Mouse (Mus musculus): ENCODE results near the gene Vps45. TPM values are rescaled to one million over a fixed set of nuclear protein-coding genes. Genes with fewer than 3 reads are reported as not detected.

Vps45 gene
- total RNA-seq (2021) = 10 to 100 TPM; 19.6 to 19.8 TPM
- long read RNA-seq, experiment 1, partial matches to known transcripts = 1 of 4 reads
- long read RNA-seq, experiment 1, other reads (novel, unspliced or antisense) = 0 of 4 reads
- long read RNA-seq, experiment 2, partial matches to known transcripts = 0 of 6 reads
- long read RNA-seq, experiment 2, other reads (novel, unspliced or antisense) = 0 of 6 reads

DNA sequence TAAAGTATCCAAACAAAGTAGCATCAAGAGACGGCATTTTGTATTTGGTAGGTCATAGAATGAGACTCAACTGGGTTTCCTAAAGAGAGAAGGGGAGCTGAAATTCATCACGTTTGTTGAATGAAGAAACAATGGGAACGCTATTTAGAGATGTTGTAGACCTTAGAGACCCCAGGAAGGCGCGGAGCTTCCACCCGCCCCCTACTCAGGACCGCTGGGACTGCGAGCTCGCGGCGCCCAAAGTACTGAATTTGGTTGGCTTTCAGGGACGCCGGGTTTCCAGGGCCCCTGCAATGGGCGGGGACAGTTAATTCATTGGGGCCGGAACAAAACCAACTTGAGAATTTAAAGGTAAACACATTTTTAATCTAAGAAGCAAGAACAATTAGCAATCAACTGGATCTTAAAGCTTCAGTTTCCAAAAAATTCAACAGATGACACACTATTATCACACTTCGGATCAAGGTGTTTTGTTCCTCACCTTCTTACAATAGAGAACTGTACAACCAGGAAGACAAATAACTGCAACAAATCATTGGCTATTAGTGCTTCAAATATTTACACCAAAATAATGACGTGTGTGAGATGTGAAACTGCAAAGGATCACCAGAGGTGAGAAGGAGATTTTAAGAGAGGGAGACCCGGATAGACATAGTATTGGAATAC is at the start of gene Vps45:
TSS of gene Vps45 (minus strand) at position 236 of the 666 bp plus-strand sequence.
- peak; percentile 59 for DNase-seq (ENCODE audit: low spot score)

DNA sequence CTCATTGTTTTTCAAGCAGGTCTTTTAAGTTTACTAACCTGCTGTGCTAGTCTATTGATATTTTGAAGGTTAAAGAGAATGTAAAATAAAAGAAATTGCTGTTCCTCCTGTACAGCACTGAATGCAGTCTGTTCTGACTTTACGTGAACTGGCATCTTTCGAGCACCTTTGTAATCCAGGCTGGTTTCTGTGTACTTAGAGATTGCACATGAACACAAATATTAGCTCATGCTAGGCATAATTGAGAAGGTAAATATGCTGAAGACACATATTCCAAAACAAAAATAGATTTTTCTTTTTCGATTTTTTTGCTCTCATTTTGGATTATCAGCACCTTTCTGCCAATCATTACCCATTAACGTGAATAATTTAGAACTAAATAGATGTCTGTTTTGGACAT is 47.9 kb upstream of the Vps45 start:
- DNase-seq (ENCODE audit: low spot score) = no peak

DNA sequence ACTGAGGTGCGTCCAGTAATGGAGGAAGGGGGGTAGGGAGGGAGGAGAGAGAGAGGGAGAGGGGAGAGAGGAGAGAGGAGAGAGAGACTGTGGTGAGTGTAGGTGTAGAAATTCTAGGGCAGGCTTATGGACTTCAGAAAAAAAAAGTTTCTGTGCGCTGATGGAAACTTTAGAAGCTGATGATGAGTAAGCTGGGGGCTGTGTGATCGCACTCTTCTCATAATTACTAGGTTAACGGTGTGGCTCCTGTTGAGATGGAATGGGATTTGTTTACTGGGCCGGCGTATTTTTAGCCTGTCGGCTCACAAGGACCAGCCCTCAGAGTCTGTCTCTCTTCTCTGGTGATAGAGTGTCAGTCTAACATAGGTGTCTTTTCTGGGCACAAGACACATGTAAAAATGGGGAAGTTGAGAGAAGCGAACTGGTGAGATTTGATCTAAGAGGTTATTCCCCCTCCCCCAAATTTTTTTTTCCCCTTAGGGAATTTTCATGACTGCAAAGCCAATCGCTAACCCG is 47.0 kb upstream of the Vps45 start:
- peak; percentile 67 for DNase-seq (ENCODE audit: low spot score)

DNA sequence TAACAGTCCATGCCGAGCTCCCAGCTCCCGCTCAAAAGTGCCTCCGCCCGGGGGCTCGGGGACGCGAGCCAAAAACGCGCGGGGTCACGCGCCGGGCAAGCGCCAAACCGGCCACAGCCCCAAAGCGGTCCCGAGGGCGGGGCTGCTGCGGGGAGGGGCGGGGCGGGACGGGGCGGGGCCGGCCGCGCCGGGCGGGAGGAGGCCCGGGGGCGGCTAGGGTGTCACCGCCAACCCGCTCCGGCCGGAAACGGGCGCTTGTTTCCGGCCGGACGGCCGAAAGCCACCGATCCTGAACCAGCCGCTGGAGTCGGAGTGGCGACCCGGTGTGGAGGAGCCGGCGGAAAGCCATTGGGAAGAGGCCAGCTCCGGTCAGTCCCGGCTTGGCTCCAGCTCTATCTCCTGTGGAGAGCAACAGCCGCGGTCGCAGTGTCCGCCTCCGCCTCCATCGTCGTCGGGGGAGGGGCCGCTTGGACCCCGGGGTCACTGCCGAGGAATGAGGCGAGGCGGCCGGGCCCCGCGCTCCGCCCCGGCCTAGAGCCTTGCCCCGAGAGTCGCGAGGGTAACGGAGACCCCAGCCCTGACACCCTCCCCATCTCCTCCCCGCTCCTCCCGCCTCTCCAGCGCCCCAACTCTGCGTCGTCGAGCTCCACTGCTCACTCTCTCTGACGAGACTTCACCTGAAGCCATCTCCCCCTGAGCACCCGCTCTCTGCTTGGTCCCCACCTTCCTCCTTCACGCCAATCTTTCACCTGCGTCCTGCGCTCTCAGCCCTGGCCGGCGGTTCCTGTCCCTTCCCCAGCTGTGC is 46.2 kb upstream of the Vps45 start, which contains the start of gene Otud7b:
TSS of gene Otud7b (plus strand) at position 267 of the 805 bp plus-strand sequence.
- peak; percentile 88 for DNase-seq (ENCODE audit: low spot score)

DNA sequence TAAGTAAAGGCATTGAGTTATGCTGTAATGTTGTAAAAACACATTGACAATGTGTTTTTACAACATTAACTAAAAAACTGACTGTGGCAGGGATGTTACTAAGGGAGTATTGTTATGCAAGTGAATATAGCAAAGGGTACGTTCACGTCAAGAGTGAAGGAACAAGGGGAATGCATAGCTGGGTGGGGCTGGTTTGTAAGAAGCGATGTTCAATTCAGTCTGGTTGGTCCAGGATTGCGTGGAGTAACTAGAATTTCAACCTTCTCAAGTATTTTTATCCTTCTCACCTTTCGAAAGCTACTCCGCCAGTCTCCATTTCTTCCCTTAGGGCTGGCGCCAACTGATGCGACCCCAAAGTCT is 45.6 kb upstream of the Vps45 start:
- no peak for DNase-seq (ENCODE audit: low spot score)

DNA sequence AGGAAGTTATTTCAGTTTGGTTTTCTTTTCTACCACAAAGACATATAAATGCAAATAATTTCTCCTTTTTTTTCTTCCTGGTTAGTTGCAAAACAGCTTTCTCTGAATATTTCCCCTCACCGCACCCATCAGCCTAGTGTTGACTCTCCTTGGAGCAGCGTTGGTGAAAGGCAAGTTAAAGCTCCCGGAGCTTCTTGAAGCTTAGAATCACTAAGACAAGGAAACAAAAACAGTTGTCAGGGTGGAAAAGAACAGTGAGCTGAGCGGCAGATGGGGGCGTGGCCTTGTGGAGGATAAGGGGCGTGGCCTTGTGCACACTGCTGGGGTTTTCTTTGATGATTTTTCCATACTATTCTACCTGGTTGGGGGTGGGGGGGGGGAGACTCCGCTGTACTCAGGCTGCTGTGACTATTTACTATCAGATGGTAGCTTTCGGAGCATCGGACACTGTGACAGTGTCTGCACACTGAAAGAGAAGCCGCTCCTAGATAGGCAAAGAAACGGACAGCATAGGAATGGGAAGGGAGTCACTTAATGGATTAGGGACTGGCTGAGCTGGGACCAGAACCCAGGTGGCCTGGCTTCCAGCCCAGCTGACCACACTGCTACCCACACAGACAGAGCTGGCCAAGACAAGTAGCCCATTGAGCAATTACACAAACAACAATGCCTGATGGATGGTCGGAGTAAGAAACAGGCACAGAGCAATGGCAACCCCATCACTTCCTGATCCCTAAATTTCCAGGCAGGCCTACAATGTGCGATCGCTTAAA is 44.0 kb upstream of the Vps45 start:
- DNase-seq (ENCODE audit: low spot score) = peak; percentile 22

DNA sequence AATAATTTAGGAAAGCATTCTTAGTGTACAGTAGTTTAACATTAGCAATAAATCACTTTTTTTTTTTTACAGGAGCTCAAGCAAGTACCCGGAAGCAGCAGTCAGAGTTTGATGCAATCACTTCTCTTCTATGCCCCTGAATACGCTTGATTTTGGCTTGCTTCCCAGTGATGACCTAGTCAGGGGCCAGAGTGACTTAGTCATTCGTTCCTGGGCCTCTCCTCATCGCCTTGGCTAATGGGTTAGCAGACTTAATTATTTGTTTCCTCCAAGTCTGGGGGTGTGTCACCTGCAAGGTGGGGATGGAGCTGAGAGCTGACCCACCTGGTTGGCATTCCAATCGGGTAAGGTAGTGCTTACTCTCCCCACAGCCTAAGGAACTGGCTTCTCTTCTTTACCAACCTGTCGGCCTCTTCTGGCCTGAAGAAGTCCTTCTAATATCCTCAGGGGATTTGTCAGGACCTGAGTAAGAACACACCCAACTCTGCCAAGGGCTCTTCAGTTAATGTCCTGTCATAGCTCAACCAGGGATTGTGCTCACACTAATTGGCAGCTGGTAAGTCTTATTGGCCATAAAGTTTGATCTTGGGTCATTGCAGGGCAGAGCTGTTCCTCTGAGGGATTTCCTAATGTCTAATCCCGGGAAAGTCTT is 40.5 kb upstream of the Vps45 start:
- peak; percentile 72 for DNase-seq (ENCODE audit: low spot score)

DNA sequence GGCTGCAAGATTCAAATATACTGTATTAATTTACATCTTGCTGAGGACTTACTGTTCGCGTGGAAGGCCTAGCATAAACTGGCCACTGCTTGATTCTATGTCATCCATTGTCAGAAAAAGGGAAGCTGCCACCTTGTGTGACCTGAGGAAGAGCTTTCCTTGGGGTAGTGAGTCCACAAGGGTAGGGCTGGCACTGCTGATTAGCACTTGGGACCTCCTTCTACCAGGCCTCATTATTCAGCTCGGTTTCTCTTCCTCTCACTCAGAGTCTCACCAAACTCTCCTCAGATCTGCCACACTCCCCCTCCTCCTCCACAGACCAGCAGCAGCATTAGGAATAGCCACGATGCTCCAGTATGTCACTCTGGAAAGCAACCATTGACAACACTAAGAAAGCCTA is 39.9 kb upstream of the Vps45 start:
- no peak for DNase-seq (ENCODE audit: low spot score)

DNA sequence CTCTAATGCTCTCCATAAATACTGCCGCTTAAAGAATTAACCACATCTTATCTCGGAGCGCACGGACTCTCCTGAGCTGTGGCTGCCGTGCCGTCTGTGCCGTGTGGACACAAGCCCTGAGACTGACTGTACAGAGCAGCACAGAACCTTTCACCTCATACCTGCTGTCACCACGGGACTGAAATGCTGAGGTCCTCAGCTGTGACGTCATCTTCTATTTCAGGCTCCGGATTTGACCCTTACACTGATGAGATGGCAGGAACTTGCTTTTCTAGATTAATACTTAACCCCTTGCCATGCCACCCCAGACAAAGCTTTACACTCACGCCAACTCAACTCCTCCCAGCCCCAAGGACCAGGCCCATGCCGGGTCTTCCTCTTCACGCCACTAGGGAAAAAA is 35.9 kb upstream of the Vps45 start:
- DNase-seq (ENCODE audit: low spot score) = no peak

DNA sequence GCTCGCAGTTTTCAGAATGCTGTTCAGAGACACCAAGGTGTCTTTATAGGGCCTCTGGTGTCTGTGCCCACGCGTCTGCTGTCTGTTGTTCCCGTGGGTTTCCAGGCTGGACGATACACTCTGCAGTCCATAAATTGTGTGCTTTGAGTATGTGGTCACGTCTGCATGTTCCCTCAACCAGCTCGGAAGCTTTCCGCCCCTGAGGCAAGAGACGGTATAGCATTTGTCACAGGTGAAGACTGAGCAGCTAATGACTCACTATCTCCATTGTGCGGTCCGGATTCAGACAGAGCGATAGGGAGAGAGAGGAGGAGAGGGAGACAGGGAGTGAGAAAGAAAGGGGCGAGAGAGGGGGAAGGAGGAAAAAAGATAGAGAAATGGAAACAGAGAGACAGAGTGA is 35.2 kb upstream of the Vps45 start:
- no peak for DNase-seq (ENCODE audit: low spot score)

DNA sequence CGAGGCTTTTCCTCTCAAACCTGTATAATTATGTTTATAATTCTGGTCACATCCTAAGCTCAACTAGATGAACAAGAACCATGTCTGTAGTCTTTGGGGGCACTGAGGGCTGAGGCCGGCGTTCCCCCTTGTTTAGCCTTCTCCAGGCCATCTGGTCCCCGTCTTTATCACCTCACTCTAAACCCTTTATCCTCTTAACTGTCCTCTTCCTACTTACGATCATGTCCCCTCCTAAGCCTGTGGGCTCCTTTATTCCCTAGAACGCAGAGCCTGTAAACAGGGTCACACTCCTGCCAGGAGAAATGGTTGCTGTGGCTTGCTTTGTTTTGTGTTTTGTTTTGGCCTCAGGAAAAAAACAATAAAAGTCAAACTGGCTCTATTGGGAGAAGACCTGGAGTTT is 33.7 kb upstream of the Vps45 start:
- DNase-seq (ENCODE audit: low spot score) = no peak

DNA sequence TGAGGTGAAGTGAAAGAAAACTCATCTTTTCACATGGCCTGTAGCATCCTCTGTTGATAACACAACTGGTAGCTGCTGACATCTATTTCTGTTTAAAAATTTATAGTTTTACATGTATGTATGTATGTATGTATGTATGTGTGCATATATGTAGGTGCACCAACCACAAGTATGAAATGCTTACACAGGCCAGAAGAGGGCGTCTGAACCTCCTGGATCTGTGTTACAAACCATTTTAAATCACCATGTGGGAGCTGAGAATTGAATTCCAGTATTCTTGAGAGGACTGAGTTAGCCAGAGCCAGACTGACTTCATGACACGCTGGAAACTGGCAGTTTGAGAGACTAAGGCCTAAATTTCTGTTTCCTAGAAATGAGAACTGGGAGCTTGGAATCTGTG is 32.9 kb upstream of the Vps45 start:
- DNase-seq (ENCODE audit: low spot score) = no peak

DNA sequence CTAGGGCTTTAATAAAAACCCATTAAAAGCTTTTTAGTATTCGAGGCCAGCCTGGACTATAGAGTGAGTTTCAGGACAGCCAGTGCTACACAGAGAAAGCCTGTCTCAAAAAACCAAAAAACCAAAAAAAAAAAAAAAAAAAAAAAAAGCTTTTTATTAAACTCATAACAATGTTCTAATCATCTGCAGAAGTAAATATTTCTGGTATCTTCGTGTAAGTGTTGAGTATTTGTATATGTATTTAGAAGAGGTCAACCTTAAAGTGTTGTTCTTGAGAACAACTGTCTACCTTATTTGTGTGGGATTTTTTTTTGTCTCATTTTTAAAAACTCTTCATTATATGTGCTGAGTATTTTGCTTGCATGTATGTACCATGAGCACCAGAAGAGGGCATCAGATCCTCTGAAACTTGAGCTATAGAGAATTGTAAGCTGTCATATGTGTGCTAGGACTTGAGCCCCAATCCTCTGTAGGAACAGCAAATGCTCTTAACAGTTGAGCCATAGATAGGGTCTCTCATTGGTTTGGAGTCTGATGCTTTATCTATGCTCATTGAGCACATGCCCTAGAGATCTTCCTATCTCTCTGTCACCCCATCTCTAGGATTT is 31.7 kb upstream of the Vps45 start:
- DNase-seq (ENCODE audit: low spot score) = no peak

DNA sequence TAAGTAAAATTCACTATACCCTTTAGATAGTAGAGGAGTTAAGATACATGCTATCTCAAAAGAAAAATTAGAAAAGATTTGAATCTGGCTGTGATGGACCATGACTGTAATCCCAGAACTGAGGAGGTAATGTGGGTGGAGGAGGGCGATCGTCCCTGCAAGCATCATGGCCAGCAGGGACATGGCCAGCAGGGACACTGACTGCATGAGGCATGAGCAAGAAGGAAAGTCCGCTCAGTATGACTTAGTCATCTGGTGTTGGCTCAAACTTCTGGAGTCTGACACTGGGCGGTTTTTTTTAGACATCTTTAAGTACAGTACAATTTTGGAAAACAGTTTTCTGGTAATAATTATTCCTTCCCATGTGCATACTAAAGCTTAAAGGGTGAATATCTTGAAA is 29.5 kb upstream of the Vps45 start:
- DNase-seq (ENCODE audit: low spot score) = no peak

DNA sequence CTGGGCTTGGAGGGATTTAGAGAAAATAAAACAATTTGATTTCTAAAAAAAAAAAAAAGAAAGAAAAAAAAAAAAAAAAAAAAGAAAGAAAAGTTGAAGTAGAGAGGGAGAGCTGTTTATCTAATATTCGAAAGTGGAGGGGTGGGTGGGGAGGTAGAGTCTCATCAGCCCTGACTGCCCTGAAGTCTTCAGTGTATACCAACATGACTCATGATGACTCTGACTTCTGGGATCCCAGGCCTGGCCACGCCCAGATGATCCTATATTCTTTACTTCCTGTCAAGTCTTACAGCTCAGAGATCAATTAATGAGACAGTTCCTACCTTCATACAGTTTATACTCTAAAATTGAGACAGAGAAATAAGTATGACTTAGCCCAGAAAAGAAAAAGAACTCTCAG is 29.0 kb upstream of the Vps45 start:
- DNase-seq (ENCODE audit: low spot score) = no peak

DNA sequence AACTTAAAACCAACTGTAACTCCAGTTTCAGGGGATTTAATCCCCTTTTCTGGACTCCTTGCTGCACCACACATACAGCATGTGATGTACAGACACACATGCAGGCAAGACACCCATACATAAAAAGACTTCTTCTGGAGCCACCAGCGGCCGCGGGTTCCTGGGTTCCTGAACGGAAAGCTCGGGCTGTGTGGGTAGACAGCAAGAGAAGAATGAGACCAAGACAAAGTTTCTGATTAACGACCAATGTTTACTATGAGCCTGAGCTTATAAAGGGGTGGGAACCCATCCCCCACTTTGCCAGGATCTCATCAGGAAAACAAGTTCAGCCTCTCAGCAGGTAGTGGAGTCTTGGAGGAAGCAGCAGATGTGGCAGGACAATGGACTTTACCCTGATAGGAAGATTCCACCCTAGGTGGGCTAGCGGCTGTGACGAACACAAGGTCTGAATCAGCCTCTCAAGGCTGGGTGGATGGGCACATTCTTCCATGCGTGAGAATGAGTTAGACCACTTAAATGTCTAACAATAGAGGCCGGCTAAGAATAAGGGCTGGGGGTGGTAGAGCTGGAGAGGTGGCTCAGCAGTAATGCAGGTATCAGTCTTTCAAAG is 26.0 kb upstream of the Vps45 start:
- no peak for DNase-seq (ENCODE audit: low spot score)

DNA sequence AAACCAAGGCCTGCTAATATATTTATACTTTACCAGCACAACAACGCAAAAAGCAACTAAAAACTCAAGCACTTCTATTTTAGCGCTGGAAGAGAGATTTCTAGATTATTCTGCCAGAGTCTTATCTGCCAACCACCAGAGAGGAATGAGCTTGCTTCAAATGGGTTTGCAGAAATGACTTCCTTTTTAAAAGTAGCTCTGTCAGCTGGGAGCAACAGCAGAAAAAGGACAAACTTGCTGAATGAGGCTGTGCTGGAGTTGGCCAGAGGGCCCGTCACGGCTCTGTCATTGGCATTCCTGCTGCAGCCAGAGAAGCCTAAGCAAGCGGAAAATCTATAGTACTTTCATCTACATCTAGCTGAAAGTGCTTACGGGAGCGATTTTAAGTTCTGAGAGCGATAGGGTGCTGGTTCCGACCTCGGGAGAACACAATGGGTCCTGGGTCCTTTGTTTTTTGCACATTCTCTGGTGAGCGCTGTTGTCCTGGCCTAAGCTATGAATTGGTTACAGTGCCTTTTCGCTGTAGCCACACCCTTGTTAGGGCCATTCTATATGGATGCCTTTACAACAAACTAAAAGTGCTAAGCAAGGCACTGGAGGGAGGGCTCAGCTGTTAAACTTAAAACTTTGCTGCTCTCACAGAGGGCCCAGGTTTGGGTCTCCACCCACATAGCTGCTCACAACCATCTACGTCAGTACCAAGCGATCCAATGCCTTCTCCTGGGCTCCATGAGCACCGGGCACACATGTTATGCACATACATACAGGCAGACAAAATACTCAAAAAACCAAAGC is 24.6 kb upstream of the Vps45 start:
- DNase-seq (ENCODE audit: low spot score) = no peak

DNA sequence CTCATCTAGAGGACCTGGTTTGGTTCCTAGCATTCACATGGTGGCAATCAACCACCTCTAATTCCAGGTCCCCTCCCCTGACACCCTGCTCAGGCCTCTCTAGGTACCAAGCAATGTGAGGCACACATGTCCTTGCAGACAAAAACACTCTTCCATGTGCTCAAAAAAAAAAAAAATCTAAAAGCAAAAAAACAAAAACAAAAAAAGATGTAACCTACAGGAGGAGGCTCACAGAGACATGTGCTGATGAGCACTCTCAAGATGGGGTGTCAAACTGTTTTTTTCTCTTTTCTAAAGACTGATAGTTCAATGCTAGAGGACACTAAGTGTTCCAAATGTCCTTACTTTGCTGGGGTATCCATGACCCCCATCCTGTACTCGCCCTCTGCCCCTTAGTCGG is 23.8 kb upstream of the Vps45 start:
- DNase-seq (ENCODE audit: low spot score) = no peak

DNA sequence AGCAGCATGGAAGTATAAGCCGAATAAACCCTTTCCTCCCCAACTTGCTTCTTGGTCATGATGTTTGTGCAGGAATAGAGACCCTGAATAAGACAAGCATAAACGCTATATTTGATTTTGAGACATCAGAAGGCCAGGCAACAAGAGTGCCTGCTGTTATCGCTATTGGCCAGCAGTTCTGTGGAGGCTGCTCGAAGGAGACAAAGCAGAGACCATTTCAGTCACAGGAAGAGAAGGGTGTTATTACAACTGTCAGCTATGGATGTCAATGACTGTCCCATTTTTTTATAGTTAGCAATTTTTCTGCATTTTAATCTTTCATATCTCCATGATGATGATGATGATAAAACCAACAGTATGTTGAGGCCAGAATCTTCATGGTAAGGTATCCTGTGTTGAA is 23.4 kb upstream of the Vps45 start:
- no peak for DNase-seq (ENCODE audit: low spot score)

DNA sequence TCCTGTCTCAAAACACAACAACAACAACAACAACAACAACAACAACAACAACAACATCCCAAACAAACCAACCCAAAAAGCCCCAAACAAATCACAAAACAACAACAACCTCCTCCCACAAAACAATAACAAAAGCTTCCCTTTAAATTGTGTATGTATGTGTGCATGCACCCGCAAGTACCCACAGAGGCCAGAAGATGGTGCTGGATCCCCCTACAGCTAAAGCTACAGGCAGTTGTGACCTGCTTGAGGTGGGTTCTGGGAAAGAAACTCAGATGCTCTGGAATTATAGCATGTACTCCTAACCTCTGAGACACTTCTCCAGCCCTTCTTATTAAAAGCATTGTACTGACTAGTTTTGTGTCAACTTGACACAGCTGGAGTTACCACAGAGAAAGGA is 22.7 kb upstream of the Vps45 start:
- no peak for DNase-seq (ENCODE audit: low spot score)

Data from gastrocnemius, adult 18-20 months (tissue).